Mouse (Mus musculus): ENCODE results near the gene Cd300ld. TPM values are rescaled to one million over a fixed set of nuclear protein-coding genes. Genes with fewer than 3 reads are reported as not detected.

The Cd300ld gene
- 0.95 and 1.3 TPM in 2 replicates for polyA plus RNA-seq (2015; fragmentation: Nextera tagmentation; extraction: Ambion mirVana)

DNA sequence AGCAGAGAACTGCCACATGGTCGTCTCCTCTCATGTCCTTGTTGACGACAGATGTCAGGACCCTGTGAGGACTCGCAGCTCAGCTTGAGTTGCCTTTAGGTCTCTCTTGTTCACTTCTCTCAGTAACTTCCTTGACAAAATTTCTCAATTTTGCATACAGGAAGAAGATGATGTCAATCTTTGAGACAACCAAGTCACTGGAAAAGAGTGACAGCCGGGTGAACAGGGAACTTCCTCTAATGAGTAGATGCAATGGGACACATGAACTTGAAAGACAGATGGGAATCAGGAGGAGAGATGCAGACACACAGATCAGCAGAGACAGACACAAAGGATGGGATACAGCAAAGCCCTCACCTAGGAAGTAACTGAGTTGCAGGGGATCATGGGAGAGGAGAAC lies at the start of gene Cd300ld:
TSS of gene Cd300ld (minus strand) at position 130 of the 400 bp plus-strand sequence.

DNA sequence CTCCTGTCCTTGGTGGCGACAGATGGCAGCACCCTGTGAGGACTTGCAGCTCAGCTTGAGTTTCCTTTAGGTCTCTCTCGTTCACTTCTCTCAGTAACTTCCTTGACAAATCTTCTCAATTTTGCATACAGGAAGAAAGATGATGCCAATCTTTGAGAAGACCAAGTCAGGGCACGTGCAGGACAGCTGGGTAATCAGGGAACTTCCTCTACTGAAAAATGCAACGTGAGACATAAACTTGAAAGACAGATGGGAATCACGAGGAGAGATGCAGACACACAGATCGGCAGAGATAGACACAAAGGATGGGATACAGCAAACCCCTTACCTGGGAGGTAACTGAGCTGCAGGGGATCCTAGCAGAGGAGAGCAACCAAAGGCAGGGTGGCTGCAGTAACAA lies 47.9 kb upstream of the Cd300ld start, which contains the start of gene Cd300ld5:
TSS of gene Cd300ld5 (minus strand) at position 101 of the 400 bp plus-strand sequence.

DNA sequence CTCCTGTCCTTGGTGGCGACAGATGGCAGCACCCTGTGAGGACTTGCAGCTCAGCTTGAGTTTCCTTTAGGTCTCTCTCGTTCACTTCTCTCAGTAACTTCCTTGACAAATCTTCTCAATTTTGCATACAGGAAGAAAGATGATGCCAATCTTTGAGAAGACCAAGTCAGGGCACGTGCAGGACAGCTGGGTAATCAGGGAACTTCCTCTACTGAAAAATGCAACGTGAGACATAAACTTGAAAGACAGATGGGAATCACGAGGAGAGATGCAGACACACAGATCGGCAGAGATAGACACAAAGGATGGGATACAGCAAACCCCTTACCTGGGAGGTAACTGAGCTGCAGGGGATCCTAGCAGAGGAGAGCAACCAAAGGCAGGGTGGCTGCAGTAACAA lies 37.2 kb upstream of the Cd300ld start, which contains the start of gene Cd300ld4:
TSS of gene Cd300ld4 (minus strand) at position 101 of the 400 bp plus-strand sequence.

DNA sequence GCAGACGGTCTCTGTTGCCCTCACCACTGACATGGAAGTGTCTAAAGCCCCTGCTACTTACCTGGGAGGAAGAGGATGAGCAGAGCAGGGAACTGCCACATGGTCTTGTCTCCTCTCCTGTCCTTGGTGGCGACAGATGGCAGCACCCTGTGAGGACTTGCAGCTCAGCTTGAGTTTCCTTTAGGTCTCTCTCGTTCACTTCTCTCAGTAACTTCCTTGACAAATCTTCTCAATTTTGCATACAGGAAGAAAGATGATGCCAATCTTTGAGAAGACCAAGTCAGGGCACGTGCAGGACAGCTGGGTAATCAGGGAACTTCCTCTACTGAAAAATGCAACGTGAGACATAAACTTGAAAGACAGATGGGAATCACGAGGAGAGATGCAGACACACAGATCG lies 26.4 kb upstream of the Cd300ld start, which contains the start of gene Cd300ld2:
TSS of gene Cd300ld2 (minus strand) at position 101 of the 400 bp plus-strand sequence.

DNA sequence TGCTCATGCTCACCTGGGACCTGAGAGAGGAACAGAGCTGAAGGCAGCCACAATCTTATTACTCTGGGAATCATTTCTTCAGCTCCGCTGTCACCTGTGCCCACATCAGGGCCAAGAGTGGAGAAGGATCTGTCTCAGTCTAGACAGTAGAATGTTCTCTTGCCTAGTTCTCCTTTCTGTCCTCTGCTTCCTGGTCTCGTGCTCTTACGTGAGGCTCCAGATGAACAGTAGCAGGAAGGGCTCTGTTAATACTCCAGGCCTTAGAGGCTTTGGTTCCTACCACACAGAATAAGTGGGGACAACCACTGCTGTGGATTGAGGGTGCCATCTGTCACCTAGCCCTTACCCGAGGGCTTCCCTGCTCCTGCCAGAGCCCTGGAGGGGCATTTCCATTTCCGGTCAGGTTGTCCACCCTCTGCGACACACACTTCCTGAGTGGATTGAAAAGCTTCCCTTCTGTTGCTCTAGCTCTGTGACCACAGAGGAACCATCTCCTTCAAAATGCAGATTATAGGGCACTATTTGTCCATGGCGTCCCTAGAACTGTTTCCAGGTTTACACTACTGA lies 11.8 kb upstream of the Cd300ld start, which contains the start of gene Cd300c2:
TSS of gene Cd300c2 (minus strand) at position 407 of the 567 bp plus-strand sequence.

DNA sequence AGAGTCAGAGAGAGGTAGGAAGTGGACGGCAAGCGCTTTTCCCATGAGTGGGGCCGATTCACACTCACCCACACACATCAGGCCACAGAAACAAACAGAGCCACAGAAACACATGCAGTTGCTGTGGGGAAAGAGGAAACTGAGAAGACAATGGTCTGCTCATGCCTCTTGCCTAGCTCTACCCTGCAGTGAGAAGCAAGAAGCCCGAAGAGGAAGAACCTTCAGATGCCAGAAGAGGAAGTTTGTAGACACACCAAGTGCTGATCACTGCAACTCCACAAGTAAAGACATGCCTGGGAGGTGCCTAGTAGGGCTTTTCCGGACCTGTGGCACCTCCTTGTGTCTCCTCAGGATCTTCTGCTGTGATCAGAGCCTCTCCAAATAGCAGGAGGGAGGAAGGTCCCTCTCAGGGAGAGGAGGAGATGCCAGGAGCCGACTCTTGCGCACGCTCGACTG lies 20.9 kb downstream of the Cd300ld start, which contains the start of gene Cd300c:
TSS of gene Cd300c (minus strand) at position 406 of the 456 bp plus-strand sequence.

DNA sequence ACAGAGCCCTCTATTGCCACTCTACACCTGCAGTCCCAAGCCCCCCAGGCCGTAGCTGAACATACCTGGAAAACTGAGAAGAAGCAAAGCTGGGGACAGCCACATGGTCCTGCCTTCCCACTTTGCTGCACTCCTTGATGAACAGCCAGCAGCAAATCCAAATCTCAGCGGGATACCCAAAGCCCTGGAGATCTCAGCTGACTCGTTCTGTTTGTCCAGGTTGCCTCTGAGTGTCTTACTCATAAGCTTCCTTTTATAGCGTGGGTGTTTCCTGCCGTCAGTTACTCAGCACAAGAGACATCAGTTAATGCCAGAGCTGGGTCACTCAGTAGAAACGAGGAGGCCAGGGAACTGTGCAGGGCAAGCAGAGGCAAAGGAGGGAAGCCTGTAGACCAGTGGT lies 55.6 kb downstream of the Cd300ld start, which contains the start of gene Cd300lb:
TSS of gene Cd300lb (minus strand) at position 243 of the 400 bp plus-strand sequence.

Other genes with a start within 250 kb of the Cd300ld start
- 0.57 TPM in 2 replicates for gene Kif19a, start 224.5 kb downstream of the Cd300ld start, polyA plus RNA-seq (2015; fragmentation: Nextera tagmentation; extraction: Ambion mirVana)
- 0.15 and 0.24 TPM in 2 replicates for gene Btbd17, start 194.0 kb downstream of the Cd300ld start, polyA plus RNA-seq (2015; fragmentation: Nextera tagmentation; extraction: Ambion mirVana)
- not detected in 2 replicates for gene Gpr142, start 191.0 kb downstream of the Cd300ld start, polyA plus RNA-seq (2015; fragmentation: Nextera tagmentation; extraction: Ambion mirVana)
- gene Gprc5c, start 138.8 kb downstream of the Cd300ld start, polyA plus RNA-seq (2015; fragmentation: Nextera tagmentation; extraction: Ambion mirVana) = 7.5 and 9.6 TPM in 2 replicates
- 3.9 and 5.4 TPM in 2 replicates for gene Cd300a, start 99.9 kb downstream of the Cd300ld start, polyA plus RNA-seq (2015; fragmentation: Nextera tagmentation; extraction: Ambion mirVana)
- gene Cd300lb, start 55.5 kb downstream of the Cd300ld start, polyA plus RNA-seq (2015; fragmentation: Nextera tagmentation; extraction: Ambion mirVana) = 0.68 and 0.81 TPM in 2 replicates
- gene Cd300c, start 20.8 kb downstream of the Cd300ld start, polyA plus RNA-seq (2015; fragmentation: Nextera tagmentation; extraction: Ambion mirVana) = not detected in 2 replicates
- 8.8 and 8.9 TPM in 2 replicates for gene Cd300c2, start 12.0 kb upstream of the Cd300ld start, polyA plus RNA-seq (2015; fragmentation: Nextera tagmentation; extraction: Ambion mirVana)
- 0.93 TPM in 1 of 2 replicates, not detected in the other for gene Cd300ld2, start 26.3 kb upstream of the Cd300ld start, polyA plus RNA-seq (2015; fragmentation: Nextera tagmentation; extraction: Ambion mirVana)
- 0.21 TPM in 1 of 2 replicates, not detected in the other for gene Cd300ld4, start 37.1 kb upstream of the Cd300ld start, polyA plus RNA-seq (2015; fragmentation: Nextera tagmentation; extraction: Ambion mirVana)
- gene Cd300ld5, start 47.8 kb upstream of the Cd300ld start, polyA plus RNA-seq (2015; fragmentation: Nextera tagmentation; extraction: Ambion mirVana) = 0.46 TPM in 1 of 2 replicates, not detected in the other
- not detected in 2 replicates for gene Cd300ld3, start 58.5 kb upstream of the Cd300ld start, polyA plus RNA-seq (2015; fragmentation: Nextera tagmentation; extraction: Ambion mirVana)
- 0.22 TPM in 1 of 2 replicates, not detected in the other for gene Cd300e, start 72.3 kb upstream of the Cd300ld start, polyA plus RNA-seq (2015; fragmentation: Nextera tagmentation; extraction: Ambion mirVana)
- 0.80 and 1.4 TPM in 2 replicates for gene Rab37, start 101.5 kb upstream of the Cd300ld start, polyA plus RNA-seq (2015; fragmentation: Nextera tagmentation; extraction: Ambion mirVana)
- gene Cd300lf, start 144.1 kb upstream of the Cd300ld start, polyA plus RNA-seq (2015; fragmentation: Nextera tagmentation; extraction: Ambion mirVana) = 2.1 and 3.0 TPM in 2 replicates
- gene Slc9a3r1, start 173.4 kb upstream of the Cd300ld start, polyA plus RNA-seq (2015; fragmentation: Nextera tagmentation; extraction: Ambion mirVana) = 38.7 and 39.4 TPM in 2 replicates
- gene Tmem104, start 197.6 kb upstream of the Cd300ld start, polyA plus RNA-seq (2015; fragmentation: Nextera tagmentation; extraction: Ambion mirVana) = 10.0 and 10.9 TPM in 2 replicates
- 20.1 and 32.7 TPM in 2 replicates for gene Nat9, start 197.9 kb upstream of the Cd300ld start, polyA plus RNA-seq (2015; fragmentation: Nextera tagmentation; extraction: Ambion mirVana)

Measured in adrenal gland, postnatal 0 days (tissue).